Mouse (Mus musculus): ENCODE measurements around the gene Ext2.
A peak's percentile ranks its signal among the peaks of the same experiment; 100 is the strongest.

Ext2 gene

DNA sequence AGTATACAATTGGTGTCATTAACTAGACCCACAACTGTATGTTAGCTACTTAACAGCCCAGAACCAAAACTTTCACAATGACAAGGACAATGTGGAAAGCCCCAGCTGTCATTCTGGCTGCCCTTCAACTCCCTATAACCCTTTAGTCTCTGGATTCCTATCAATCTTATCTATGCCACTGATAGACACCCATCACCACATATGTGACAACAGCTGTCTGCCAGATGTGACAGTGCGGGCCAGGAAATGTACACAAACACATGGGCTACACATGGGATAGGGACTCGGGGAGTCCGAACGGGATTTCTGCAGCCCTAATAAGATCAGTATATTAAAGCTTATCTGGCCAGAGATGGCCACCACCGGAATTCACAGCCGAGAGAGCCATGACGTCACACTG, 80.7 kb downstream of the Ext2 start:
- DNase-seq (ENCODE audit: low read depth, low spot score): no peak

DNA sequence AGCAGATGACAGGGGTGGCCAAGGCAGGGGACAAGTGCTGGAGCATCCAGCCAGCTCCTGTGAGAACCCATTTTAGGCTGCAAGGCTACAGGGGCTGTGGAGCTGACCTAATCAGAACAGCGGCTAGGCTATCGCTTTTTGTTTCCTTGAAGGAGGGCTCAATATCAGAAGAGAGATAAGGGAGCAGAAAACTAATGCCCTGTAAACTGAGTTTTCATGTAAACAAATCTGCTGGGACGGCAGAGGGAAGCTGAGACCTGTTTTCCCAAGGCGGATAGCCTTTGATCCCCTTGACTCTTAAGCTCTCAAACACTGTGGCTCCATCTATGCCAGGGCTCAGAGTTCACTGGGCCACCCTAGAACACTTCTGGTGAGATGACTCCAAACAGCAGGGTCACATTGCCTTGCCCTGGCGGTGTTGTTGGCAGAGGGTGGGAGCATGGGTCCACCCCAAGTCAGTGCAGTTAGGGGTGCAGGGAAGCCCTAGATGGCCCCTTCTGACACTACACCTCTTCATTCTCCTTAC, 83.3 kb downstream of the Ext2 start:
- DNase-seq (ENCODE audit: low read depth, low spot score): no peak

DNA sequence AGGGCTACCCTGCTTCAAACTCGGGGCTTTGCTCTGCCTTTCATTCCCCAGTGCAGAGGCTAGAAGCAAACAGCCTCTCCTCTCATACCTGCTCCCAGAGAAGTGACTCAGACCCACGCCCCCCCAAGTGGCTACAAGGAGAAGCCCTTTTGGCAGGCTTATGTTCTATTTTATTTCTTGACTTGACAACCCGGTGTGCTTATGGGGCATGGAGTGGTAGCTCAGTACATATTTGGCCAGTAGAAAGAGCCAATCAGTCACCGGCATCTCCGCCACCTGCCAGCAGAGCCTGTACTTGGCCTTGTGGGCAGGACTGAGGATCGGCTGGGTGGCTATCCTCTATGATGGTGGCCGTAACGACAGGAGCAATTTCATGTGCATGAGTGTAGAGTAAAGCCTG, 85.2 kb downstream of the Ext2 start:
- DNase-seq (ENCODE audit: low read depth, low spot score): no peak

DNA sequence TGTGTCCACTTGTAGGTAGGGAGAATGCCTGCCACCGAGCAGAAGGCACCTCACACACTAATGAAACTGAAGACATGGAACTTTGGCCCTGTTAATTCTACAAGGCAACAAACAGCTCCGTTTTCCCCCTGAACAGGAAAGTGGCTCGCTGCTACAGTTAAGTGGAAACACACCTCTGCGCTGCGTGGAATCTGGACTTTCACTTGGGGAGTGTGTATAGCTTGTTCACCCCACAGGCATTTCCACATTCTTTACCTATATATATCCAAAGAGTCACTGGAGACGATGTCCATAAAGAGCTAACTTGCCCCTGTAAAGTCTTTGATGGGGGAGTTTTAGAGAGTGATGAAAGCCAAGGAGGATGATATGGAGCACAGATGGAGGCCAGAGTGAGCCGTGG, 89.7 kb downstream of the Ext2 start:
- DNase-seq (ENCODE audit: low read depth, low spot score): no peak

DNA sequence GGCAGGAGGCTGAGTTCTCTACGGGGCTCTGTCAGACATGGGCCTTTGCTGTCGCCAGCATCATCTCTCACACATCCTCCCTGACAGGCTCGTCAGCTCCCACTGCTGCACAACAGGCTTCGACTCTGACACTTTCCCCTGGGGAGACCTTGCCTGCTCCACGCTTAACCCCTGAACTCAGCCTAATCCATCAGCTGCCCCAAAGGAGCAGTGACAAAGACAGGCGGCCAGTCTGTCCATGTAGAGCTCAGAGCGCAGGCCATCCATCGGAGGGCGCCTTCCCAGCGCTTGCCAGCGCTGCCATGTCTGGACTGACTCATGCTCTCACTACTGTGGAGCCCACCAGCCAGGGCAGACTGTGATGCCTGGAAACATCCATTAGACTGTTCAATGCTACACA, 92.8 kb downstream of the Ext2 start:
- no peak for DNase-seq (ENCODE audit: low read depth, low spot score)

DNA sequence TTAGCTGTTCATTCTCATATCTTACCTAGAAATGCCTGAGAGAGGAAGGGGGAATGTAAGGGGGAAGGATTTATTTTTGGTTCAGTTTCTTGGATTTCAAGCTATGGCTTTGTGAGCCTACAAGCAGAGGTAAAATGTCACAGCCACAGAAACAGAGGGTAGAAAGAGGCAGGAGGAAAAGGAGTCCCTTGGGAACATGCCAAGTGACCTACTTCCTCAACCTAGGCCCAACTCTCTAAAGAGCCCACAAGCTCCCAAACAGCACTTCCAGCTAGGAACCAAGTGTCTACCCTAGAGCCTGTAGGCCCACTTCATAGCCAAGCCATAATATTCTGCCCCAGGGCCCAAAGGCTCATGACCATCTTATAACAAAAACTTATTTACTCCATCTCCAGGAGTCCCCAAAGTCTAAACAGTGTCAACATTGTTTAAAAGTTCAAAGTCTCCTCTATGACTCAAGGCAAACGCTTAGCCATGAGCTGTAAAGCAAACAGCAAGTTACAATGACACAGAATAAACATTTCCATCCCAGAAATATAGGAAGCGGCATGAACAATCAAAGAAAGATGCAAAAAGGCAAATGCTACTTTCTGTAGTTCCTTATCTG, 99.1 kb downstream of the Ext2 start:
- DNase-seq (ENCODE audit: low read depth, low spot score): no peak

DNA sequence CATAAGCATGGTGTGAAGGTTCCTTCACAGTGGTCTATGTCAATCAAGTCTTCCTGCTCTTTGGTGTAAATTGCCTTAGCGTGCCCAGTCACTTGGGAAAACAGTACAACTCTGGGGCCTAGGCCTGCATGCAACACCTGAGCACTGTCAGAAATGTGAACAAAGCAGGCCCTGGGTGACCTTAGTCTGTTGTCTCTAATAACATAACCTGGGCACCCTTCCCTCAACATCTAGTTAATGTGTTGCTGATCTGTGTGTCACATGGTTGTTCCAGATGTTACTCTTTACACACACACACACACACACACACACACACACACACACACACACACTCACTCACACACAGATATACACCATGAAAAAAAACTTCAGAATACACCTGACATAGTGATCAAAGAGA, 101.4 kb downstream of the Ext2 start:
- DNase-seq (ENCODE audit: low read depth, low spot score): no peak

DNA sequence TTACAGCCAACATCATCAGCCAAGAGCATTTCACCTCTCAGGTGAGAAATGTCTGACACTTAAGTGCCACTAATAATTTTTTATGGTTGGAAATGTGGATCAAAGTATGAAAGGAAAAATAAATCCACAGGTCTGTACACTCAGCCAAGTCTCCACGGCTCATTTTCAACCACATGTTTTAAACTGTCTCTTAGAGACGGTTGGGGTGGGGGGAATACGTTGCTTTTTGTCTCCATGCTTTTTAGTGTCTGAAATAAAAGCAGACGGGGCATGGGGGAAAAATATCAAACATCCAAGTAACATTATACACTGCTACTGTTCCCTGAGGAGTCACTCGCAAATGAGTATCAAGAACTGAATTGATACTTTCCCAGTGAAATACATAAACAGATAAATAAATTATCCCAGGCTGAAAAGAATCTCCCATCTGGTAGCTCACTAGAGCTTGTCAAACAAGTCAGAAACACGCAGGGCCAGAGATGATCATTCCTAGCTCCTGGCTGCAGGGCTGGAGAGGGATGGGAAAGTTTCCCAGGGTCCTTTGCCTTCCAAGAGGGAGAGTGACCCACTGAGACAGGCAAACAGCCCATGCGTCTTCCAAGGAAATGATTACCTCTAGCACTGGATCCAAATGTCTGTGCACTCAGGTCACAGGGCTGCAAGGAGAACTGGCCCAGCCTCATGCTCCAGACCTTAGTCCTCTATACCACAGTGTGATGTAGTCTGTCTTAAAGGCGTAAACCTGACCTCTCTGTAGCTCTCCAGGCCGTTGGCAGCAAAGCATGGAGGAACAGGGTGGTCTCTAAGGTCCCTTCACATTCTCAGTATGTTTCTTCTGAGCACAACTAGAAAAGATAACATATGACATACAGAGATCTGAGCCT, 102.3 kb downstream of the Ext2 start:
- no peak for DNase-seq (ENCODE audit: low read depth, low spot score)

DNA sequence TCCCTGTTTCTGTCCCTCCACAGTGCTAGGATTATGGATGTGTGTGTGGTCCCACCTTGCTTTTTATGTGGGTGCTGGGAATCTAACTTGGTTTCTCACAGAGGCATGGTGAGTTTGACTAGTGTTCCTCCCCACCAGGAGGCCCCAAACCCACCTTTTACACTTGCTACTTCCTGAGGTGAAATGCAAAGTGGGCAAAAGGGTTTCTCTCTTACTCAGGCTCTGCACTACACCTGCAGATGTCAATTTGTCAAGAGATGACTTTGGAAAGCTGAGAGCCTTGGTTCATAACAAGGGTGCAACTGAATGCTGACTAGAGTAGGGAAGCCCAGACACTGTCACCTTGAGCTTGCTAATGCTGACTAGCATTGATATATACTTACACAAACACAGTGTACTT, 109.1 kb downstream of the Ext2 start:
- no peak for DNase-seq (ENCODE audit: low read depth, low spot score)

DNA sequence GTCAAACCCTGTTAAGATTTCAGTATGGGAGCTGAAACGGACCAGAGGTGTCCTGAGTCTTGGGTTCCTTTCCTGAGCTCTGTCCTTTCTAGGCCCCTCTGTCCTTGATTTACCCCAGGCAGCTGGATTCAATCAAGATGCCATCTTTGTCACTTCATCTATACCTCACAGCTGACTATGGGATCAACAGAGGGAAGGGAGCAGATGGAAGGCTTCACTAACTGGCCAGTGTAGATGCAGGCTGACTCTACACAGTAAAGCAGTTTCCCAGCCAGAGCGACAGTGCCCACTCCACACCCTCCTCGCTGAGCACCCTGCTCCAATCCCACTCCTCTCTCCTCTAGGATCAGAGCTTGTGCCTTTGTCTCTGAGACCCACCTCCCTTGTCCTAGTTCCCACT, 110.9 kb downstream of the Ext2 start:
- DNase-seq (ENCODE audit: low read depth, low spot score): no peak

DNA sequence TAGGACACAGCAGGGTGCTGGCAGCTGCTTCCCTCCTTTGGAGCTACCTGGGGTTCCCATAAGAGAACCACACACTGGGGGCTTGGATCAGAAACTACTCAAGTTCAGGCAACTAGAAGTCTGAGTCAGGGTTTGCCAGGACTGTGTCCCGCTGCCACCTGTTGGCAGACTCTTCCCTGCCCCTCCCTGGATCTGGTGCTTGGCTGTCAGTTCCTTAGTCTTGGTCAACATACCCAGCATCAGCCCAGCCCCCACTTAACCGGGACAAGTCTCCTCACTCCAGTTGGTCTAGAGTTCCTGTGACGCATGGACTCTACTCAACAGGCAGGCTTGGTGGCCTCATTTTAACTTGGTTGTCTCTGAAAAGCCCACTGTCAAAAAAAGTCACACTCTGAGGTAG, 112.7 kb downstream of the Ext2 start:
- no peak for DNase-seq (ENCODE audit: low read depth, low spot score)

DNA sequence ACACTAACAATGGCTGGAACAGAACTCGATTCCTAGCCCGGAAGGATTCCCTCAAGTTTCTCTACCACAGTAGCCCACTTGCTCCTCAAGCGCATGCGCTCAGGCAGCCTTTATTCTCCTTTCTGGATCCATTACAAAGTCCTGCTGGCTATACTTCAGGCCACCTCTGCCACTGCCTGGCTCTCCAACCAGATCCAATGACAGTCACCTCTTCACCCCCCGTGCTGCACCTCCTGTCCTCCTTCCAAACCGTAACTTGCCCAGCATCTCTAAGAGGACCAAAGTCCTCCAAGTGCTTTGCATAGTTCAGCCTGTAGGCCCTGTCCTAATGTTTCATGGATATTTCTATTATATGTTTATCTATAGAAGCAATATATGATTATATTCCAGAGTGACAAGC, 113.1 kb downstream of the Ext2 start:
- no peak for DNase-seq (ENCODE audit: low read depth, low spot score)

DNA sequence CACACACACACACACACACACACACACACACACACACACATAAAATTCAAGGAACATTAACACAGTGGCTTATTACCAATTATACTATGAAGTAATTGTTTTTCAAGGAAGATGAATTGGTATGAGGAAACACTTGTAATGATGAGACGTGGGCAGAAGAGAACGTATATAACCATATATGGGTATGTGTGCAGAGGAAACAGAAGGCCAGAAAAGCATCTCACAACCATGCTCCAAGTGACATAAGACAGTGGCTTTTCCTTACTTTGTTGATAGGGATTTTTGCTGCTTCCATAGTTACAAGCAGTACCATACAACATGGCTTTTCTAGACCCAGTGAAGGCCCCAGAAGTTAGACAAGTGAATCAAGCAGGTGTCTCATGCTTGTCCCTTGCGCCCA, 115.5 kb downstream of the Ext2 start:
- no peak for DNase-seq (ENCODE audit: low read depth, low spot score)

DNA sequence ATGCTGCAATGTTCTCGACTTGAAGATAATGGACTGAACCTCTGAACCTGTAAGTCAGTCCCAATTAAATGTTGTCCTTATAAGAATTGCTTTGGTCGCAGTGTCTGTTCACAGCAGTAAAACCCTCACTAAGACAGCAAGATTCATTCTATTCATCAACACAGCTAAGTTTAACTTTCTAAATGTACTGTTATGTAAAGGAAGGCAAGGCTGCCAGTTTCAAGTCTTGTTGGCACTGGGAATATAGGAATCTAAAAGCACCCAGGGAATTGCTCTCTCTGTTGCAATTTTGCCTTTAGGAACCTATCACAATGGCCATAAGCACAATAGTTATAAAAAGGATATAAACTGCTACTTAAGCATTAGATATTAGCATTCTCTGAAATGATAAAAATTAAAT, 116.0 kb downstream of the Ext2 start:
- DNase-seq (ENCODE audit: low read depth, low spot score): no peak

DNA sequence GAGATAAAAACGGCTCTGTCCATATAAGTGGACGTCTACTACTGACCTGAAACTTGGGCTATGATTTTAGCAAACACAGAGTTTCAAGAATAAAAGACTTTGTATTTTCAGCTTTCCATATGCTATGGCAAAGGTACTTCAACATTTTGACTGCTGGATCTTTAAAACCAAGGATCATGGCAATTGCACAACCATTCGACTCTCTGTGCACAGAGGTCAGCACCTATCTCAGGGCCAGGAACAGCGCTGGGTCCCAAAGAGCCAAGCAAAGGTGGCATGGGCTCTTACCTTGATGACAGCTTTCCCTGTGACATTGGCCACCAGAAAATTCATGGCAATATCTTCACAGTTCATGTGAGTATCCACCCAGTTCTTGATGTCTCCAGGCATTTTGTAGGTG, 118.2 kb downstream of the Ext2 start:
- no peak for DNase-seq (ENCODE audit: low read depth, low spot score)

DNA sequence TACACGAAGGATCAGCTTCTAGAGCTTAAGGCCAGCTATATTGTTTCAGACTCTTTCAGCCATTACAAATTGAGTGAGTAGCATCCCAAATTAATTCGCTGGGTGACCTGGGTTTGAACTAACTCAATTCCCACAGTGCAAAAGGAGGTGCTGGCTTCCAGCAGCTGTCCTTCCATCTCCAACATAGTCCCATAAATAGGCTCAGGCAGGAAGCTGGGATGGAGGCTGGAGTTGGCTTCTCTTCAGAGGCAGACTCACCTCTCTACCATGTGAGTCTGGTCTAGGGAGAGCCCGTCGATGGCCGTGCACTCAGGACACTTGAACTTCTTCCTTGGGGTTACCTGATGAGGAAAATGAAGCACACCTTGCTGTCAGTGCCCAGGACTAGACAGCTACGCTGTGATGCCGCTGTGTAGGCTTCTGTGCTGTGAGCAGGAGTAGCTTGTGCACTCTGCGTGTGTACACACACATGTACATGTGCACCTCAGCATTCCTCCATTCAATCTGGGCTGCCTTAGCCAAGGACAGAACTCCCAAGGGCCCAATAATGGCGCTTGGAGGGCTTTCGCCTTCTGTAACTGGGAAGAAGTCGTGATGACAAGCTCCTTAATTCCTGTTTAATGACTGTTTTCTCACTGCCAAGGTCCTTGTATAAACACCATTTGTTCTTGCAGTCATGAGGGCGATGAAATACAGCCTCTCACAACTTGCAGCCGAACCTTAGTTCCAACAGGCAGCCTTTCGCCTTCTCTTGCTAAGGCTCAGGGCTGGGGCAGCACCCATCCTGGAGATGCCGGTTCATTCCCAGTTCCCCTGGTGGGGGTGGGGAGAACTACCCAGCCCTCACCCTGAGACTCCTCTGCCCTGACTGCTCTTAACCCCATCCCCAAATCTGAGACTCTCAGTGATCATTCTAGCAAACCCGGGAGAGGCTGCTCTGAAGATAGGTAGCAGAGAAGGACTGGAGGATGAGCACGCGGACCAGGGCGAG, 119.1 kb downstream of the Ext2 start:
- DNase-seq (ENCODE audit: low read depth, low spot score): no peak

DNA sequence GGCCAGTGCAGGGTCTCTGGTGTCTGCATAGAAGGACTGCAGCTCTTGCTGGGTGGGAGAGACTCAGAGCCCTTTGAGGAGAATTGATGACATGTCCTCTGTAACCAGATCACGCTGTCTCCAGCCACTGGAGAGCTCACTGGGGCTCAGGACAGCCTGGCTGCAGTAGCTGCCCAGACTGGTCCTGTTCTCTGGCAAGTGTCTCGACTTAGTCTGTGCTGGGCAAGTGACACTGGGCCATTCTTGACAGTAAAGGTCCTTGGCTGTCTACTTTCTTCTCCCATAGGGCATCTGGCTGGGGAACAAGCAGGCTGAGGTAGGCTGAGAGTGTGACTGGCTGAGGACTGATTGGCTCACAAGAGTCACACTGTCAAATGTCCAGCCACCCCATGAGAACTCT, 123.0 kb downstream of the Ext2 start:
- DNase-seq (ENCODE audit: low read depth, low spot score): no peak

DNA sequence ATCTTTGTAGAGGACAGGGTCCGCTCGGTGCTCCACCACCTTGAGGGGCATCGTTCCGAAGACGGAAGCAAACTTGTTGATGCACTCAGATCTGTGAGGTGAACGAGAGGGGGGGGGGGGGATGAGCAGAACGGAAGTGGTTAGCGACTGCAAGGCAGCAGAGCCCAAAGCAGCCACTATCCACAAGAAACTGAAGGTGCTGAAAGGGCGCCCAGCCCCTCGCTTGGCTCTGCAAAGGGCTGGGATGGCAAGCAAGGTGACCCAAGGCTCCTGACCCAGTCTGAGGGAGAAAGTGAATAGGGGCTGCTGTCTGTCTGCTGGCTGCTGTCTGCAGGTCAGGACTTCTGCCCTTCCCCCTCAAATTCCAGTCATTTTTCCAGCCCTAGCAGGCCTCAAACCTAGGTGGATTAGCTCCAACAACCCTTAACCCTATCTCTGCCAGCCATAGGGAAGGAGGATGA, 126.2 kb downstream of the Ext2 start:
- DNase-seq (ENCODE audit: low read depth, low spot score): peak; percentile 29

DNA sequence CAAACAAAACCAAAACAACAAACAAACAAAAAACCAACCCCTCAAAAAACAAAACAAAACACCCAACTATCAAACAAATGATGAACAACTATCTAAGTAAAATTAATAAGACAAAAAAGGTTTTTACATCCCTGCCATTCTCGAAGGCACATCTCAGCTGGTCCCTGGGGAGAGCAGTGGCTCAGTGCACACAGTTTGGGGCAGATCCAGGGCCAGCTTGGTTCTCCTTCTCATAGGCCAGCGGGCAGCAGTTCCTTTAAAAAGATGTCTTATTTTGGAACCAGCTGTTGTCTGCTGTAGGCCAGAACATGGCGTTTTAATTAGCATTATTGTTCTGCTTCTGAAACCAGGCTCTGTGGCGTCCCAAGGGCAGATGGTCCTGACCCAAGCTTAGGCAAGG, 129.3 kb downstream of the Ext2 start:
- DNase-seq (ENCODE audit: low read depth, low spot score): no peak

DNA sequence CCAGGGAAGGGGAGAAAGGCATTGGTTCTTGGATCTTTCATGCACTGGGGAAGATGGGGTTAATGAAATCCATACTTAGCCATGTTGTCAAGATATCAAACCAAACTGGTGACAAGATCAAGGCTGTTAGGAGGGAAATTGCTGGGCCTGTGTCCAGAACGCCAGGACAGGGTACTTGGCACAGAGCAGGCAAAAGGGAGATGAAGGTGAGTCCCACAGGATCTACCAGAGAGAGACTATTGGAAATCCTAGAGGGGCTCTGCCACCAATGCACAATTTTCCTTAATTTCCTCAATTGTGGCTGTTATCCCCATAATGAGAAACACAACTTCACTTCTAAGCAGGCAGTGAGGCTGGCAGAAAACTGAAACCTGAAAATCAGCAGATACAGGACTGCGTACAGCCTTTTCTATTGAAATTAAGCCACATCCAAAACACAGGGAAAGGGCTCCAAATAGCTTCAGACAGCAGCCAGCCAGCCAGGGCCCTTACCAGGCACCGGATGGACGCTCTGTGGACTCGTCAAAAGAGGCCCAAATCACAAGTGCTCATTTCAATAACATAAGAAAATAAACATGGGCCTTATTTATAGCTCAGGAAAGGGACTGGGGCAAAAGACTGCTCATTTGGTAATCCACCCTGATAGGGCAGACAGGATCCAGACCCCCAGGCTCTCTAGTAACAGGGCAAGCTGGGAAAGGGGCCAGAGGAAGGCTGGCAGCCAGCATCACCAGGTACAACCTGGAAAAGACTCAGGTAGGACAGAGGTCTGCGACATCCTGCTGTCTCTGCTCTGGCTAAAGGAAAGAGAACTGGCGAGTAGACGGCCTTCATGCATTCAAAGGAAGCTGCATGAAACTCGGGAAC, 132.1 kb downstream of the Ext2 start:
- no peak for DNase-seq (ENCODE audit: low read depth, low spot score)

DNA sequence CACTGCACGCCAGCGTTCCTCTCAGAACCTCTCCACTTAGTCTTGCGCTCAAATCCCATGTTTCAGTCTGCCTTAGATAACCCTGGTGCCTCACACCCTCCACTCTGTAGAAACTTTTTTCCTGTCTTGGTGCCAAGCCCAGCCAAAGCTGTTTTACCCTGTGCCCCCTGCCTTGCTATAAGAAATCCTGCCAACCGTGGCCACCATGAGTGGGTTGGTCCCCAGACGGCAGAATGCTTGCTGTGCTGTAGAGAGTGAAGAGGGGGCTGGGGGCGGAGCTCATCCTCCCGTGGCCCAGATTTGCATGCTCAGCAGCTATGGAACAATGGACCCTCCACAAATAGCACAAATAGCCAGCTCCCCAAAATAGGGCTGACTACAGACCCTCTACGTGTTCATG, 138.7 kb downstream of the Ext2 start:
- no peak for DNase-seq (ENCODE audit: low read depth, low spot score)

All from 3T3-L1 (cell line).